Mouse (Mus musculus): ENCODE measurements around the gene D130043K22Rik.
A peak's percentile ranks its signal among the peaks of the same experiment; 100 is the strongest.

D130043K22Rik gene

DNA sequence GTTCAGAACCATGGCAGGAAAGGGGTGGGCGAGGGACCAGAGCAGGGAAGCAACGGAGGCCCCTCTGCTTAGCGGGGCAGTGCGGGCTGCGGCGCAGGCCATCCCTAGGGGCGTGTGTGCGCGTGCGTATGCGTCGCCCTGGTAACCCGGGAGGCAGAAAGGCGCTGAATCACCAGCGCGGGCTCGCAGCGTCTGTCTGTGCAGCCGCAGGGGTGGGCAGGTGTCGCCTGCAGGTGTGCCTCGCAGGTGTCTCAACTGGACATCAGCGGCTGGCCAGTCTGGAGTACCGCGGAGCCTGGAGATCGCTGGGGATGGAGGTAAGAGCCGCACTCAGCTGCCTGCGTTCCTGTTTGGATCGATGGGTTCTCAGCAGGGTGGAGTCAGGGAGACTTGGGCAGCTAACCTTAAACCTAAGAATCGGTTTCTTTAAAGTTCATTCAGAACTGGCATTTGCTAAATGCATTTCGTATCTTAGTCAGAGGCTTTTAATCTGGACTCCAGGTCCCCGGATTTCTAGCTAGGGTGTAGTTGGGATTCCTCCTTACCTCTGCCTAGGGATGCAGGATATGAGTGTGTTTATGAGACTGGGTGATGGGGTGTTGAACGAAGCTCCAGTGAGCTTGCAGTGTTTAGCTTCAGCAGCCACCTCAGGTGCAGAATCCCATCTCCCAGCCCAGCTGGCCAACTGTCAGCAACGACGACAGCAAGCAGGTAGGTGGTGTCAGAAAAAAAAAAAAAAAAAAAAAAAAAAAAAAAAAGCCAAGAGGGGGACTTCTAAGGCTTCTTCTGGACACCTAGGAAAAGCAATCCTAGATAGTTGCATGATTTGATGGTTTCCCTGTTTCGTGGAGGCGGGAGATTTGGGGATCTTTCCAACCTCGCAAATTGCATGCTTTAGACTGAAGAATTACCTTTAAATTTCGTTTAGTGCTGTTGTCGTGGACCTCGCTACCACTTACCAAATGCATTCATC is at the start of gene D130043K22Rik:
Gene D130043K22Rik (plus strand): TSS at position 153 of the 973 bp plus-strand sequence.
- peak in 1 of 2 experiments; percentile 31 for DNase-seq (ENCODE audit: low spot score in 2 of 2)

DNA sequence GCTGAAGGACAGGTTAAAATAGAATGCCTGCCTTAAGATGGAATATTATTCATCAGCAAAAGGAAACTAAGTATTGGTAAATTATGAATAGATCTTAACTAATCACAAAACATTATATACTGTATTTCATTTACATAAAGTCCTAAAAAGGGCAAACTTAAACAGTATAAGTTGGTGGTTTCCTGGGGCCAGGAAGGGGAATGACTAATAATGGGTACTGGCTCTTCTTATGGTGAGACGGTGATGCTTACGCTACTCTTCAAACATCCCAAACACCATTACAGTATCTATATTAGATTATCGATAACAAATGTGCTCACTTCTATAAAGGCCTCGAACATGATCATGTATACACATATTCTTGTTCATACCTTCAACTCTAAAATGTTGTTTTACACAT is 46.2 kb upstream of the D130043K22Rik start:
- no peak for DNase-seq (ENCODE audit: low spot score in 2 of 2)

DNA sequence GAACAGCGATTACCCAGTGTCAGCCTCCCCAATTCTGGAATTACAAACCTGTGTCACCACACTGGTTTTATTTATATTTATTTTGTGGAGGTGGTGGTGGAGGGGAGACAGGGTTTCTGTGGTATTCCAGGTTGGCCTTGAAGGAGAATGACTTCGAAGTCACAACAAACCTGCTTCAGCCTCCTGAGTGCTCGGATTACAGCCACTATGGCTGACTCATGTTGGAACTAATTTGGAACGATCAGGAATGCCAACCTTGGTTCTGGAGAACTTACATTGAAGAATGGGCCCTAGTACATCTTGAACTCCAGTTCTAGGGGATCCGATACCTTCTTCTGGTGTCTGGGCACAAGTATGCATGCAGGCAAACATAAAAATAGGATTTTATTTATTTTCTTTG is 45.6 kb upstream of the D130043K22Rik start:
- DNase-seq (ENCODE audit: low spot score in 2 of 2) = no peak

DNA sequence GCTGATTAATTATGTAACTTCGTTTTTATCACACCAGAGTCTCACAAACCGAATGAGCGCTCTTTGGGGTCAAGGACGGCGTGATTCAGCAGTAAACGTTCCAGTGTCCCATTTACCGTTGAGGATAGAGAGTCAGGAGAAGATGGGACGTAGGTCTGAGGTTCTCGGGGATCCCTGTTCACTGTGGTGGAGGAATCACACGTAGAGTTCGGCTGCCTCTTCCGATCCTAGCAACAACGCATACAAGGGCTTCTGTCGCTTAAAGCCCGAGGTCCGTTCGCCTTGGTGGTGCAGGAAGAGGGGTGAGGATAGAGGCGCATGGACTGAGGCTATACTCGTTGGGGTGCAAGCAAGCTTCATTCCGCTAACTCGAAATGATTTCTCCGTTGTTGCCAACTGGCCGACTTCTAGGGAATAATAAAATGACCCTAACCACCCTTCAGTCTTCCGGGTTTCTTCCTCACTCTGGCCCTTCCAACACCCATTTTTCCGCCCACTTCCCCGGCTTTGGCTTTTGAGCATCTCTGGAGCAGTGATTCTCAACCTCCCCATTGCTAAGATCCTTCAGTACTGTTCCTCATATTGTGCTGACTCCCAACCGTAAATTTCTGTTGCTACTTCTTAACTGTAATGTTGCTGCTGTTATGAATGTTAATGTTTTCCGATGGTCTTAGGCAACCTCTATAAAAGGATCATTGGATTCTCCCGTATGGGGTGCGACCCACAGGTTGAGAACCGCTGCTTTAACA is 44.8 kb upstream of the D130043K22Rik start:
- DNase-seq (ENCODE audit: low spot score in 2 of 2) = peak; percentile 22 to 52

DNA sequence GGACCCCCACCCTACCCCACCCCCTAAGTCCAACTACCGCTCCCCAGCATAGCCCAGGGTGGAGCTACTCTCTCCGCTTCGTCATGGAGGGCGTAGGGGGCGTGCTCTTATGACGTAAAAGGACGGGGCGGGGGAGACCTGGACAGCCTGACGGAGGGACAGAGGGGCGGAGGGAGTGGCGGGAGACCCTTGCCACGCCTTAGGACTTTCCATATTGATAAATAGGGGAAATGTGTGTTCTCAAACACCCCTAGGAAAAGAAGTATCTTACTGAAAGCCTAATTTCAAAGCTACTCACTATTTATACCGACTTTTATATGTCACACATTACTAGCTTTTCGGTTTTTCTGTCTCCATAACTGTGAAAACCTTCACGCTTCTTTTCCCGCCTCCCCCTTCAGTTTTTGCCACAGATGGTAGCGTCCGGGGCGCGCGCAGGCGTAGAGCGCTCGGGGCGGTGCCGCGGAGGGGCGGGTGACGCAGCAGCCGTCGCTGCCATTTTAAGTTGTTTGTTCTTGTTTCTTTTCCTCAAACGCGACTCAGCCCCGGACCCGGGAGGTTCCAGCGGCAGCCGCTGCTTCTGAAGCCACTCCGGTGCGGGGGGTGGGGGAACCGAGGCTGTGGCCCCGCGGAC is 44.1 kb upstream of the D130043K22Rik start:
- DNase-seq (ENCODE audit: low spot score in 2 of 2) = peak; percentile 96 to 98

DNA sequence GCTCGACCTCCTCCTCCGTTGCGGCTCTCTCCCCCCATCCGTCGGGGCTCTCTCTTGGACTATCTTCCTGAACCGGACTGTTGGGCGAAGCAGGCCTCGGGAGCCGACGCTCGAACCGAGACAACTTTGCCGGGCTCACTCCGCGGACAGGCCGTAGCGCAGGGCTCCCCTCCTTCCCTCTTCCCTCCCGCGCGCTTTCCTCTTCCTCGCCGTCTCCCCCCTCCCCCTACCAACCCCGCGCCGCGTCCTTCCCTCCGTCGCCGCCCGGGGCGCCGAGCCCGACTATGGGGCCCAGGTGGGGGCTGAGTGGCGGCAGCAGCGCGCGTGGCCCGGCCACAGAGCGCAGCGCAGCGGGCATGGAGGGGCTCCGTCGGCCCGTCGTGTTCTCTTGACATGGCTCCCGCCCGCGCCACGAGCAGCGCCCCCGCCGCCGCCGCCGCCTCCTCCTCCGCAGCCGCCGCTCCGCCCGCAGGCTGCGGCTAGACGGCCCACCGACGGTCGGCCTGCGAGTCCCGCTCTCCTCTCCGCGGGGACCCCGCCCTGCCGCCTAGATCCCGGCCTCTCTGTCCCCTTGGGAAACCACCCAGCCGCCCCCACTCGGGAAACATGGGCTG is 43.5 kb upstream of the D130043K22Rik start, which contains the start of gene BC005537:
Gene BC005537 (plus strand): TSS at position 350 of the 614 bp plus-strand sequence.
- peak in 1 of 2 experiments; percentile 37 for DNase-seq (ENCODE audit: low spot score in 2 of 2)

DNA sequence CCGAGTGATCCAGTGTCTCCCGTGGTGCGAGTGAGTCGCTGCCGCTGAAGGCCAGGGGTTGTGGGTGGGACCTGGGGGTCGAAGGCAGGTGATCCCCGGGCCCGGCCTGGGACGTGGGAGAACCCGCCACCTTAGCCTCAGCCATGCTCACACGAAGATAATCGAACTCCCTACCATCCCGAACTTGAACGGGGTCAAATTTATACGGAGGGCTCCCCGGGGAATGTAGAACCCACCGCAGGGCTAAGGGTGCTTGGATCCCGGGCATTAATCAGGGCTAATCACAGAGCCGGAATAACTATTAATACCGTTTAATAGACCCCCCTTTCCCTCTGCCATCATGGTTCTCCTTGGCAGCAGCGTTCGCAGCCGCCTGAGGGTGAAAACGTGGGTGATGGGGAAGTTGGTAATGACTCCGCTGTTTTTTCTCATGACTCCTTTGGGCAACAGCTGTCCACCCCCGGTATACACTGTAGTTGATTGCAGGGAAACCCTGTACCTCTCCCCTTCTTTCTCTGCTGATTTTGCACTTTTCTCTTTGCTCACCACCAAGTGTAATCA is 42.7 kb upstream of the D130043K22Rik start:
- DNase-seq (ENCODE audit: low spot score in 2 of 2) = peak in 1 of 2 experiments; percentile 15

DNA sequence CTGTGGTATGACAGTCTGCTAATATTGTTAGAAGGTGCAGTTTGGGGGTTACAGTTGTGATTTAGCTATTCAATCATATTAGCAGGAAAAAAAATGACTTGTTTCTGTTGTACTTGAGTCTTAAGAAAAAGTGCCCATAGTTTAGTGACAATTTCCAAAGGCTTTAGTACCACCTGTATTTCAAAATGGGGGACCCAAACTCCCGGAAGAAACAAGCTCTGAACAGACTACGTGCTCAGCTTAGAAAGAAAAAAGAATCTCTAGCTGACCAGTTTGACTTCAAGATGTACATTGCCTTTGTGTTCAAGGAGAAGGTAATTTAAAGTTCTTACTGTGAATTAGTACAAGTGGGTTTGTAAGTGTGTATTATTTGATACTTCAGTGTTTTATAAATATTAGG is 41.7 kb upstream of the D130043K22Rik start:
- no peak for DNase-seq (ENCODE audit: low spot score in 2 of 2)

DNA sequence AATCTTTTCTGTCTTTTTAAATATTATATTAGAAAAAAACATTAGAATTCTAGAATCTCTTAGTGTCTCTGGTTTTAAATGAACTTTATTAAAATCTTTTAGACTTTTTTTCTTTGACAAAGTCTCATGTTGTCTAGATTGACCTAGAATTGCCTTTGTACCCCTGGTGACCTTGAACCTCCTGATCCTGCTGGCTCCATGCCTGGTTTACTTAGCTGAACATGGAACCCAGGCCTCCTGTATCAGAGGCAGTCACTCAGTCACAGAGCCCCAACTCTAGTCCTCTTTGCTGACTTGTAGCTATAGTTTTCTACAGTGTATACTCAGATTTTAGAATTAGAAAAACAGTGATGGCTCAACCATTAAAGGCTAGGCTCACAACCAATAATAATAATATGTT is 38.9 kb upstream of the D130043K22Rik start:
- no peak for DNase-seq (ENCODE audit: low spot score in 2 of 2)

DNA sequence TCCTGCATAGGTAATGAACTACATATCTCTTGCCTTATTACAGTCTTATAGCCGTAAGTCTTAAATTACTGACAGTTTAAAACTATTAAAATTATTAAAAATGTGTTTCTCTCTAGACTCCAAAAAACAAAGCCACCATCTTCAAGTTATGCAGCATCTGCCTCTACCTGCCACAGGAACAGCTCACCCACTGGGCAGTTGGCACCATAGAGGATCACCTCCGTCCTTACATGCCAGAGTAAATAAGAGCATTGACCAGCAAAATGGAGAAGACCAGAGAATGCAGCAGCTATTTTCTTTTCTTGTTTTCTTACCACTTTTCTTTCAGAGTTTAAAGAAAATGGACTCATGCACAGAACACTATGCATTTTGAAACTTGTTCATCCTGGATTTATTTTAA is 32.4 kb upstream of the D130043K22Rik start:
- no peak for DNase-seq (ENCODE audit: low spot score in 2 of 2)

DNA sequence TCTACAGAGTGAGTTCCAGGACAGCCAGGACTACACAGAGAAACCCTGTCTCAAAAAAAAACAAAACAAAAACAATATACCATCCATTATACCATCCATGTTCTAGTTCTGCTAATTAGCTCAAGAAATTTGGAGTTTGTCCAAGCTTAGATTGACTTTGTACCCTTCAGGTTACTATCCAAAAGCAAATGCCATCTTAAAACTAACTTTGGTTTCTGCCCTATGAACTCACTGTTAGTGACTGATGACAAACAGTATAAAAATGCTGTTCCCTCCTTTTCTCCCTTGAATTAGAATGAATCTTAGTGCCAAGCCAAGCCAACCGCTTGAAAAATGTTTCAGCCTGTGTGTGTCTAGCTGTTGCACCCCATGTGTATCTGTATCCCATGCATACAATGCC is 30.3 kb upstream of the D130043K22Rik start:
- DNase-seq (ENCODE audit: low spot score in 2 of 2) = no peak

DNA sequence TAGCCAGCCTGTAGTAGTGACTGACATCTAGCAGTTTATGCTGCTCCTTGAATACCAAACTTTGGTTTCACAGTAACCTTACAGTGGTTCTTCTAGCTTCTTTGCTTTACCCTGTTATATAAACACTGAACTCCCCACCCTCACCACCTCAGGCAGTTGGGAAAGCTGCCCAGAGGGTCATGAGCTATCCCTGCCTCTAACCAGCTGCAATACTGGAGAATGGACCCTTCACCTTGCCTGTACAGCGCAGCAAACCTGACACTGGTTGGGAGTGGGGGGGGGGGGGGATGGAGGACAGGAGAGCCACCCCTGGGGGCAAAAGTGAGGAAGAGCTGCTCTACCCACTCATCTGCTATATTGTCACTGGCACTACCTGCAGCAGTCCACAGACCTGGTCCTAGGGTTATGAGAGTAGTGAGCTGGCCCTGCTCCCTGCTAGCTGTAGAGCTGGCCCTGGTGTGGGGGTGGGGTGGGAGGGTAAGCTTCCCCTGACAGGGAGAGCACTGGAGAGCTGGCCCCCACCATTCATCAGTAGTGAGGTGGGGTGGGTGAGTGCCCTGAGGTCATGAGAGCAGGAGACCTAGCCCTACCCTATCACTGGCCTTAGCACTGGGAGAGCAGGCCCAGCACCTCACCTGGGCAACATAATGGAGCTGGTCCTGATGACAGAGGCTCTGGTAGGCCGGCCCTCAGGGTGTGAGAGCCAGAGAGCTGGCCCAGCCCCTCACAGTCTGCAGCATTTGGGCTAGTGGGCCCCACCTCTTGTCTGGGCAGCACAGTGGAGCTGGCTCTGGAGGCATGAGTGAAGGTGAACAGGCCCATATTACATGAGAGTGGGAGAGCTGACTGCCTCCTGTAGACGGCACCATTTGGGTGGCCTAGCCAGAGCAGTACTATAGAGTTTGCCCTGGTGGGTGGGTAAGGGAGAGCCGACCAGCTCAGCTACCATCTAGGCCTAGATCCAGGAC is 28.5 kb upstream of the D130043K22Rik start:
- DNase-seq (ENCODE audit: low spot score in 2 of 2) = no peak

DNA sequence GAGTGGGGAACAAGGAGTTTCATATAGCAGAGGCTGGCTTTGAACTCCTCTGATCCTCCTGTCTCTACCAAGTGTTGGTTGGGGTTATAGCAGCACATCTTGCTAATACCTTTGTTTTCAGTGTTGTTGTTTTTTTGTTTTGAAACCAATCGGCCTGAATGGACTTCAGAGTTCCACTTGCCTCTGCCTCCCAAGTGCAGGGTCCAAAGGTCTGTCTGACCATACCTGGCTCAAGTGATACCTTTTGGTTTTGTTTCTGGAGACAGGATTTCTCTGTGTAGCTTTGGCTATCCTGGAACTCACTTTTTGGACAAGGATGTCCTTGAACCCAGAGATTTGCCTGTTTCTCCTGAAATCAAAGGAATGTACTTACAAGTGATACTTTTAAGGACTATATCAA is 25.0 kb upstream of the D130043K22Rik start:
- no peak for DNase-seq (ENCODE audit: low spot score in 2 of 2)

DNA sequence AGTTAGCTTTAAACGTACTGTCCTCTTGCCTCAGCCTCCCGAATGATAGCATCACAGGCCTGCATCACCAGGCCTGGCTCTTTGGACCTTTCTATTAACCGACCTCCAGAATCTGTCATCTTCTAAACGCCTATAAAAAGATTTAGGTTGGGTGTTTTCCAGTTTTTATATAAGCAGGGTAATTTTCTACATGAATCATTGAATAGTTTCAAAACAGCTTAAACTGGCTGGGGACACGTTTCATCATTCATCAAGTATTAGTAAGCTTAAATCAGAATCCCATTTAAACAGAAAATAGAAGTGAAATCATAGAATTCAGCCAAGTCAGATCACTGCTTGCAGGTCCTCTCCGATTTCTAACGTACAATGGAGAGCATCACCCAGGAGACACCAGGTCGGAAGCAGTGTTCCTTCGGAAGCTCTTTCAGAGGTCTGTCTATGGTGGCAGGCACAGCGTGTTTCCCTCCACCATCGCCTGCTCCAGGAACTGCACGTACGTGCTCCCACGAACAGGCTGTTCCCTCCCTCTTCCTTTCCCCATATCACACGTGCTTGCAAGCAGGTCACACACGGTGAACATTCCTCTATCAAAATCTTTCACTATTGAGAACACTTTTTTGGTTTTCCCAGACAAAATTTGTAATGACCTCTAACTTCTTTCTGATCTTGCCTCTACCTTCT is 22.1 kb upstream of the D130043K22Rik start:
- no peak for DNase-seq (ENCODE audit: low spot score in 2 of 2)

DNA sequence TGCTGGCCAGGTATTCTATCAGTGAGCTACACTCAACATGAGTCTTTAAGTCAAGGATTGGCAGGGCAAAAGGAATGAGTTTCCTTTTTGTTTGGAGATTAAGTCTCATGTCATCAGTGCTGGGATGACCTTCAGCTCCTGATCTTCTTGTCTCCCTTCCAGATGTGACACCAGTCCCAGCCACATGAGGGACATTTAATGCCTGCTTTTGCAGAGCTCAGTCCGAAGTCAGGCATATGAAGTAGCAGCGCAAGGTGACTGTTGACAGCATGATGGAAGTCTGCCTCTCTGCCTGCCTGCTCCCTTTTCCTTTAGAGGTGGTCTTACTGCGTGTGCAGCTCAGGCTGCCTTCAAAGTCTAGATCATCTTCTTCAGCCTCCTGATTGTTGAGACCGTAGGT is 20.3 kb upstream of the D130043K22Rik start:
- DNase-seq (ENCODE audit: low spot score in 2 of 2) = no peak

DNA sequence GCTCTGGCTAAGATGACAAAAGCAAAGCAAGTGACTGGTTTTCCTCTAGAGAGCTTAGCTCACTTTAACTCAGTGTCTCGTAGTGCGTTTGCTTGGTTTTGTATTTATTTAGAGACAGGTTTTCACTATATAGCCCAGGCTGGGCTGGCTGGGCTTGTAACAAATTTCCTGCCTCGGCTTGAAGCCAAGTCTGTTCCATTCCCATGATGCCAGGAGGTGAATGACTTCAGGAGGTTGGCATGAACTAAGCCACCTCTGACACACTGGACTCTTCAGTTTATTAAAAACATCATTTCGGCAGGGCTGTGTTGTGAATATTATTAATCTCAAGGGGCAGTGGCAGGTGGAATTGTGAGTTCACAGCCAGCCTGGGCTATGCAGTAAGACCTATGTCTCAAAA is 19.3 kb upstream of the D130043K22Rik start:
- DNase-seq (ENCODE audit: low spot score in 2 of 2) = no peak

DNA sequence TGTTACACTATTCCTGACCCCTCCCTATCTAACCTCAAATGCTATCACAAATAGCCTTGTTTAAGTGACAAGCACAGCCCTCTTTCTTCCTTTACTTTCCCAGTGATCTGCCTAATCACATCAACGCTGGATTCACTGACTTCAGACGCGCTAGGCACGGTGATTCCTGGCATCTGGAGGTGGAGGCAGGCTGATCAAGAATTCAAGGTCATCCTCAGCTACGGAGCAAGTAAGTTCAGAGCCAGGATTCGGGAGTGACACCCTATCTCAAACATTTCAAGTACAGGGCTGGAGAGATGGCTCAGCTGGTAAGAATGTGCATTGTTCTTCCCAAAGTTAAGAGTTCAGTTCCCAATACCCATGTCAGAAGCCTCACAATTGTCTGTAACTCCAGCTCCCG is 18.8 kb upstream of the D130043K22Rik start:
- no peak for DNase-seq (ENCODE audit: low spot score in 2 of 2)

DNA sequence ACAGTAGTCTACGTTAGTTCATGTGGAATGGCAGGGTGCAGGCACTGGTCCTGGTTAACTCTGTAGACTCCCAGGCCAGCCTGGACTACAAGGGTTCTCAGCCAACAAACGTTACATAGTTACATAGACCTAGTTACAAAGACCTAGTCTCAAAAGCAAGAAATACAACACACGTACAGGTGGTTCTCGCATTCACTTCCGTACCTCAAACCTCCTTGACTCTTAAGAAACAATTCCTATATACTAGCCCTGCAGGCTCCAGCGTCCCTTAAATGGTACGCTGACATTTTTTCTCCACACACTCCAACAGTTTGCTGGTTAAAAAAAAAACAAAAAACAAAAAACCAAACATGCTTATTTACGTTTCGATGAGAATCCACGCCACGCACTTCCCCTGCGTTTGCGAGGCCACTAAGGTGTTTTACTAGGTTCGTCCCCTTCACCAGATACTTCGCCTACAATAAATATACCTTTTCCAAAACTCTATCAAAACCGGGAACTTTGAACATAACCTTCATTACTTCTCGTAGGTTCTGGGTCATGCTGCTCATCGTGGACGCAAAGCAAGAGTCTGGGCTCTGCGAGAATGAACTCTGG is 14.1 kb upstream of the D130043K22Rik start:
- no peak for DNase-seq (ENCODE audit: low spot score in 2 of 2)
